Mouse (Mus musculus): ENCODE measurements around the gene Tdp1. TPM values are rescaled to one million over a fixed set of nuclear protein-coding genes. Genes with fewer than 3 reads are reported as not detected.

Gene Tdp1
- polyA plus RNA-seq, 1 experiment, result 68.7 TPM

DNA sequence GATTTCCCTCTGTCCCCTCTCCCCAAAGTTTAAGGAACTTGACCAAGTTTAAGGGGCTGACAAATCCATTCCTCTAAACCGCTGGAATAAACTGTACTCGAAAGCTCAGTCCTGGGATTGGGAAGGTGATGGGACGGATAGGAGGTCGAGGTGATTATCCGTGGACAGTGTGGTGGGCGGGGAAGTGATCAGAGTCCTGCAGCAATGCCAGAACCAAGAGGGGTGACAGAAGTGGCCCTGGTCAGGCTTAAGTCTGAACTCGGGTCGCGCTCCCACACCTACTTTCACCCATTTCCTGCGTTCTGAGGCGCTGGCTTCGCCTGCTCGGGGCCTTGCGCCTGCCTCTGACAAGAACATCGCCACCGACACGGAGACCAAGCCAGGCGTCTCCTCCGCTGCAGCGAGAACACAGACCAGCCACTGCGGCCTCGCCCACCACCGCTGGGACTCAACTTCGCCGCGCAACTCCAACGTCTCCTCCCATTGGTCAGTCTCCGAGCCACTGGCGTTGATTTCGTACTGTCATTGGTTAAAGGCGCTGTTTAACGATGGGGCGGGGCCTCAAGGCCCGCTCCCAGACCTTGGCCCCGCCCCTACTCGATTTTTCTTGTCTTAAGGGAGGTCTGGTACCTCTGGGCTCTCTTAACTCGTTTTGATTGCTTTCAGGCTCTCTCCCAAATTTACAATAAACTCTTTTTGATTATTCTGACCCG is 1.2 kb upstream of the Tdp1 start:
- H3K4me3 ChIP-seq (ENCODE audit: low read depth, low read length), result peak overlapping the region; percentile 92
- H3K9me3 ChIP-seq (replicated peaks; ENCODE audit: control insufficient read depth, insufficient read depth, low read length, poor library complexity, severe bottlenecking), result no peaks in the 10 kb centered on the region; the same call in 1 of the 2 replicates
- no peaks in the 10 kb centered on the region for H3K27me3 ChIP-seq (ENCODE audit: control insufficient read depth, insufficient read depth, low read length, poor library complexity, severe bottlenecking)
- peak; percentile 51 for TF ChIP-seq POLR2A (IDR thresholded peaks at IDR 0.05; ENCODE audit: insufficient read depth, low read length)
- TF ChIP-seq CTCF (IDR thresholded peaks at IDR 0.05; ENCODE audit: low read depth, low read length), result no peak
- no peak for TF ChIP-seq EP300 (IDR thresholded peaks at IDR 0.05; ENCODE audit: insufficient read depth, low read depth, low read length)
- no peaks in the 10 kb centered on the region for H3K36me3 ChIP-seq (ENCODE audit: control insufficient read depth, insufficient read depth, low read length, poor library complexity, severe bottlenecking)
- peaks cover 2% of the 10 kb centered on the region for H3K4me1 ChIP-seq (ENCODE audit: control insufficient read depth, insufficient read depth, low read length)
- H3K27ac ChIP-seq (ENCODE audit: insufficient read depth, low read length), result no peak overlapping the region
- H3K9ac ChIP-seq (ENCODE audit: low read depth, poor library complexity, severe bottlenecking), result peak overlapping the region; percentile 88

GRCm38 (mm10) chr12:99883713-99884105 is 608 bp upstream of the Tdp1 start:
- Histone ChIP-seq H3K4me3 (ENCODE audit: low read depth, low read length) (peak overlapping the region; percentile 92), H3K27me3 (ENCODE audit: control insufficient read depth, insufficient read depth, low read length, poor library complexity, severe bottlenecking) (no peaks in the 10 kb centered on the region), H3K9ac (ENCODE audit: low read depth, poor library complexity, severe bottlenecking) (peak overlapping the region; percentile 88), H3K36me3 (ENCODE audit: control insufficient read depth, insufficient read depth, low read length, poor library complexity, severe bottlenecking) (no peaks in the 10 kb centered on the region), H3K4me1 (ENCODE audit: control insufficient read depth, insufficient read depth, low read length) (peaks cover 2% of the 10 kb centered on the region), H3K9me3 (replicated peaks; ENCODE audit: control insufficient read depth, insufficient read depth, low read length, poor library complexity, severe bottlenecking) (no peaks in the 10 kb centered on the region; the same call in 1 of the 2 replicates), H3K27ac (ENCODE audit: insufficient read depth, low read length) (peak overlapping the region; percentile 97)
- TF ChIP-seq POLR2A (IDR thresholded peaks at IDR 0.05; ENCODE audit: insufficient read depth, low read length) (no peak), EP300 (IDR thresholded peaks at IDR 0.05; ENCODE audit: insufficient read depth, low read depth, low read length) (no peak)

DNA sequence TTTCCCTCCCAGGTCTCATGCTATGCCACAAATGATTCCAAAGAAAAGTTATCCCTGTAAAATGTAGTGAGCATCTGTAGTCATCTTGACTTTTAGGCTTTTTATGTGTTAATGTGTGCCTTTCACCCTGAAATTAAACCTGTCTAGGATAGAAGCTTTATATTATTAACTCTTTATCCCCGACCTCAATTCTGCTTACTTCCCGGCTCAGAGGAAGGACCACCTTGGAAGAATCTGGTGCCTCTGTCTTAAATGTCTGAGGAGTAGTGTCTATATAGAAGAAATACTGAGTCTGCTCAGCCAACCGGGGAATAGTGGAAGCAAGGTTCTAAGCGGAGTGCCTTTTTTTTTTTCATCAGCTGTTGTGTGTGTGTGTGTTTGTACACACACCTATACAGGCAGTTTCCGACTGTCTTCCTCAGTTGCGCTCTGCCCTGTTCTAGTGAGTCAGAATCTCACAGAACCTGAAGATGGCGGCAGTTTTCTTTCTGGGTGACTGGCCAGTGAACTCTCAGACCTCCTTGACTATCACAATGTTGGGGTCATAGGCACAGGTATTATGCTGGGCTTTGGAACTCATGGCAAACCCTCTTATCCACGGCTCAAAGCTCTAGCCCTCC is 1.1 kb downstream of the Tdp1 start:
- Histone ChIP-seq H3K4me1 (ENCODE audit: control insufficient read depth, insufficient read depth, low read length) (peaks cover 2% of the 10 kb centered on the region), H3K27me3 (ENCODE audit: control insufficient read depth, insufficient read depth, low read length, poor library complexity, severe bottlenecking) (no peaks in the 10 kb centered on the region), H3K9me3 (replicated peaks; ENCODE audit: control insufficient read depth, insufficient read depth, low read length, poor library complexity, severe bottlenecking) (no peaks in the 10 kb centered on the region; the same call in 1 of the 2 replicates), H3K9ac (ENCODE audit: low read depth, poor library complexity, severe bottlenecking) (peak overlapping the region; percentile 88), H3K4me3 (ENCODE audit: low read depth, low read length) (peak overlapping the region; percentile 92), H3K36me3 (ENCODE audit: control insufficient read depth, insufficient read depth, low read length, poor library complexity, severe bottlenecking) (no peaks in the 10 kb centered on the region), H3K27ac (ENCODE audit: insufficient read depth, low read length) (peak overlapping the region; percentile 14)
- no peak for TF ChIP-seq CTCF (IDR thresholded peaks at IDR 0.05; ENCODE audit: low read depth, low read length)
- TF ChIP-seq EP300 (IDR thresholded peaks at IDR 0.05; ENCODE audit: insufficient read depth, low read depth, low read length), result no peak

DNA sequence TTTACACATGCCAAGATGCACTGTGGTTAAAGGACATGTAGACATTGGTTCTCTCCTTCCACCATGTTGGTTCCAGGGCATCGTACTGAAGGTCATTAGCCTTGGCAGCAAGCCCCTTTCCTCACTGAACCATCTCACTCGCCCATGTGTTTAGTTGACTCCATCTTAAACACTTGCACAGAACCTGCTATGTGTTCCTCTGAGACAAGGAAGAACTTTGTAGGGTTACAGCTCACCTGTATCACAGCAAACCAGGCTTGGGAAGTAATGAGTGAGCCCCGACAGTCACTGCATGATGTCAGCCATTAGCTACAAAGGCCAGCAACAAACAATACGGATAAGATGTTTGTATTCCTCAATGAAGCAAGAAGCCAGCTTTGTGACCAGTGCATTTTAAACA is 13.5 kb downstream of the Tdp1 start:
- Histone ChIP-seq H3K27ac (ENCODE audit: insufficient read depth, low read length) (peak overlapping the region; percentile 2; the same call in 1 of the 2 replicates), H3K4me1 (ENCODE audit: control insufficient read depth, insufficient read depth, low read length) (no peaks in the 10 kb centered on the region), H3K36me3 (ENCODE audit: control insufficient read depth, insufficient read depth, low read length, poor library complexity, severe bottlenecking) (peaks cover 6% of the 10 kb centered on the region), H3K4me3 (ENCODE audit: low read depth, low read length) (no peak overlapping the region), H3K9ac (ENCODE audit: low read depth, poor library complexity, severe bottlenecking) (no peak overlapping the region), H3K27me3 (ENCODE audit: control insufficient read depth, insufficient read depth, low read length, poor library complexity, severe bottlenecking) (no peaks in the 10 kb centered on the region), H3K9me3 (replicated peaks; ENCODE audit: control insufficient read depth, insufficient read depth, low read length, poor library complexity, severe bottlenecking) (no peaks in the 10 kb centered on the region)
- no peak for TF ChIP-seq CTCF (IDR thresholded peaks at IDR 0.05; ENCODE audit: low read depth, low read length)
- TF ChIP-seq POLR2A (IDR thresholded peaks at IDR 0.05; ENCODE audit: insufficient read depth, low read length), result no peak
- no peak for TF ChIP-seq EP300 (IDR thresholded peaks at IDR 0.05; ENCODE audit: insufficient read depth, low read depth, low read length)

- Histone ChIP-seq H3K4me1 (ENCODE audit: control insufficient read depth, insufficient read depth, low read length) (no peaks in the 10 kb centered on the region), H3K27me3 (ENCODE audit: control insufficient read depth, insufficient read depth, low read length, poor library complexity, severe bottlenecking) (no peaks in the 10 kb centered on the region), H3K36me3 (ENCODE audit: control insufficient read depth, insufficient read depth, low read length, poor library complexity, severe bottlenecking) (peaks cover 6% of the 10 kb centered on the region), H3K9ac (ENCODE audit: low read depth, poor library complexity, severe bottlenecking) (no peak overlapping the region), H3K4me3 (ENCODE audit: low read depth, low read length) (no peak overlapping the region), H3K27ac (ENCODE audit: insufficient read depth, low read length) (peak overlapping the region; percentile 2; the same call in 1 of the 2 replicates), H3K9me3 (replicated peaks; ENCODE audit: control insufficient read depth, insufficient read depth, low read length, poor library complexity, severe bottlenecking) (no peaks in the 10 kb centered on the region)
- TF ChIP-seq EP300 (IDR thresholded peaks at IDR 0.05; ENCODE audit: insufficient read depth, low read depth, low read length) (no peak), CTCF (IDR thresholded peaks at IDR 0.05; ENCODE audit: low read depth, low read length) (no peak), POLR2A (IDR thresholded peaks at IDR 0.05; ENCODE audit: insufficient read depth, low read length) (no peak)
Observed at GRCm38 (mm10) chr12:99898248-99898870, 14.0 kb downstream of the Tdp1 start.

- Histone ChIP-seq H3K4me3 (ENCODE audit: low read depth, low read length) (no peak overlapping the region), H3K36me3 (ENCODE audit: control insufficient read depth, insufficient read depth, low read length, poor library complexity, severe bottlenecking) (peaks cover 4% of the 10 kb centered on the region), H3K9me3 (replicated peaks; ENCODE audit: control insufficient read depth, insufficient read depth, low read length, poor library complexity, severe bottlenecking) (no peaks in the 10 kb centered on the region), H3K9ac (ENCODE audit: low read depth, poor library complexity, severe bottlenecking) (no peak overlapping the region), H3K4me1 (ENCODE audit: control insufficient read depth, insufficient read depth, low read length) (no peaks in the 10 kb centered on the region), H3K27ac (ENCODE audit: insufficient read depth, low read length) (no peak overlapping the region), H3K27me3 (ENCODE audit: control insufficient read depth, insufficient read depth, low read length, poor library complexity, severe bottlenecking) (no peaks in the 10 kb centered on the region)
- TF ChIP-seq EP300 (IDR thresholded peaks at IDR 0.05; ENCODE audit: insufficient read depth, low read depth, low read length), result no peak
- TF ChIP-seq POLR2A (IDR thresholded peaks at IDR 0.05; ENCODE audit: insufficient read depth, low read length), result no peak
- TF ChIP-seq CTCF (IDR thresholded peaks at IDR 0.05; ENCODE audit: low read depth, low read length), result no peak
Observed at GRCm38 (mm10) chr12:99899991-99900390, 15.7 kb downstream of the Tdp1 start.

Data from ES-Bruce4 (cell line).